Mouse (Mus musculus): ENCODE results near the gene Ap1g2.

The Ap1g2 gene

GRCm38 (mm10) chr14:55113975-55114645 is 7.7 kb upstream of the Ap1g2 start:
- peak in 1 of 2 experiments; percentile 76 for DNase-seq (ENCODE audit: low spot score in 2 of 2)

DNA sequence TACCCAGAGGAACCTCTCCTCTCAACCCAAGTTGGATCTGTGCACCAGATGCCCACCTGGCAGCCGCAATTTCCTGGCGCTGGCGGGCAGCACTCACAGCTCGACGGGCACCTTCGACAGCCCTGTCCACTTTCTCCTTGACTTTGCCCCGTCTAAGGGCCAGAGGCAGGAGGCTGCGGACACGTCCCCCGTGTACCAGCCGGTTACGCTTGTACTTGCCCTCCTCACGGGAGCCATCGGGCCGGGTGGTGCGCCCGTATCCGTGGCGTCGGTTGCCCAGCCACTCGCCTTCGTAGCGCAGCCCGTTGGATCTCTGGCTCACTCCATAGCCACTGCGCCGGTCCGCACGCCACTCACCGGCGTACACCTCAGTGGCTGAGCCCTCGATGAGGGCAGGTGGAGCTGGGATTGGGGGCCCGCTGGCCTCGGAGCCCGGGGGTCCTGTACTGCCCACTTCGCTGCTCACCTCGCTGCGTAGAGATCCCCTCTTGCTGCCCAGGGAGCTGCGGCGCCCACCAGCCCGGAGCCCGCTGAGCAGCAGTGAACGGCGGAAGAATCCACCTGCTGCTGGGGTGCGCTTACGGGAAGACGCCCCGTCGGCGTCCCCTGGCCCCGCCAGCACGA is 7.1 kb upstream of the Ap1g2 start:
- peak in 1 of 2 experiments; percentile 64 for DNase-seq (ENCODE audit: low spot score in 2 of 2)

- DNase-seq (ENCODE audit: low spot score in 2 of 2): no peak
Measured at GRCm38 (mm10) chr14:55111720-55112119, 5.3 kb upstream of the Ap1g2 start.

- no peak for DNase-seq (ENCODE audit: low spot score in 2 of 2)
Measured at GRCm38 (mm10) chr14:55110076-55110475, 3.7 kb upstream of the Ap1g2 start.

GRCm38 (mm10) chr14:55109048-55109873 is 2.9 kb upstream of the Ap1g2 start:
- DNase-seq (ENCODE audit: low spot score in 2 of 2): no peak

- DNase-seq (ENCODE audit: low spot score in 2 of 2): no peak
Measured at GRCm38 (mm10) chr14:55108202-55108870, 1.9 kb upstream of the Ap1g2 start.

- DNase-seq (ENCODE audit: low spot score in 2 of 2): no peak
Measured at GRCm38 (mm10) chr14:55106990-55107389, 597 bp upstream of the Ap1g2 start.

DNA sequence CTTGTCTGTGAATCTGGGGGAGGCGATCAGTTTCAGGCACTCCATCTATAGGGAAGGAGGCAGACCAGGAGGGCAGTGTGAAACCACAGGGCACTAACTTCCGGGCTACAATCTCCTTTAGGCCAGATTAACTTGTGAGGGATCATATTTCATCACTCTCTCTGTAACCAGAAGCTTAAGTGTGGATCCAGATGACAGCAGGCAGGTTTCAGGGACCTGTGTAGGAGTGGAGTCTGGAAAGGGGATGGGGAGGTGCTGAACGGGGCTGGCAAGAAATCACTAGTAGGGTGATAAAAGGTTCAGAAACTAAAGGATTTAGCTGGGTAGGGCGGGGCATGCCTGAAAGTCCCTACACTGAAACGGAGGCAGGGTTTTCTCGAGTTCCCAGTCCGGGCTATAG is 1.0 kb downstream of the Ap1g2 start:
- DNase-seq (ENCODE audit: low spot score in 2 of 2): no peak

DNA sequence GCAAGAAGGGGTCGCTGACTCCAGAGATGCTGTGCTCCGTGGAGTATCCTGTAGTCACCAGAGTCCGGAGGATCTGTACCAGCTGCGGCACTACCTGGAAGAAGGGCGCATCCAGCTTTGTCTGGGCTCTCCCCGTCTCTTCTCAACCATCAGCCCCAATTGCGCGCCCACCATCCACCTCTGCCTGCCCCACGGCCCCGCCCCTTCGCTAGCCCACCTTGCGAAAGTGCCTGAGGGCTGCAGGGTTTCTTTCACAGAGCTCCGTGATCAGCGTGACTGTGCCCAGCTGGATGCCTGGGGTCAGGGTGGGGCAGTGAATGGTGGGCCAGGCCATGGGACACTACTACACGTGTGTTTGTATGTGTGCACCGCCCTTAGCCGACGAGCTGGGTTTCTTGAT is 2.0 kb downstream of the Ap1g2 start:
- no peak for DNase-seq (ENCODE audit: low spot score in 2 of 2)

- DNase-seq (ENCODE audit: low spot score in 2 of 2): no peak
Measured at GRCm38 (mm10) chr14:55102253-55102785, 4.1 kb downstream of the Ap1g2 start.

DNA sequence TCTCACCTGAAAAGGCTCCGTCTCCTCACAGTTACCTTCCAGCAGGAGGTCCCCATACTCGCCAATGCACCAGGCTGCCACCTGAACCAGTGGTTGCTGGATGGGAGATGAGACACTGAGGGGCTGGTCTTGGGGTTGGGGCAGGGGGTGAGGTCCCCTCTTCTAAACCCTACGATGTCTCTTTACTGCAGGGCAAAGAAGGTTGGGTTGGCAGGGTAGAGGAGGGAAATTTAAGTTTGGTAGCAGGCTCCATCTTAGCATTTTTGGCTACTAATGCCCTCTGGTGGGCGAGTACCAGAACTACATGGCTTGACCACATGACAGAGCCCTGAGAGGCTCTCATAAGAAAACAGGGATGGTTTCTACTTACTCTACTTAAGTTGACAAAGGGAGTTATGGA is 4.8 kb downstream of the Ap1g2 start:
- peak; percentile 49 to 75 for DNase-seq (ENCODE audit: low spot score in 2 of 2)

DNA sequence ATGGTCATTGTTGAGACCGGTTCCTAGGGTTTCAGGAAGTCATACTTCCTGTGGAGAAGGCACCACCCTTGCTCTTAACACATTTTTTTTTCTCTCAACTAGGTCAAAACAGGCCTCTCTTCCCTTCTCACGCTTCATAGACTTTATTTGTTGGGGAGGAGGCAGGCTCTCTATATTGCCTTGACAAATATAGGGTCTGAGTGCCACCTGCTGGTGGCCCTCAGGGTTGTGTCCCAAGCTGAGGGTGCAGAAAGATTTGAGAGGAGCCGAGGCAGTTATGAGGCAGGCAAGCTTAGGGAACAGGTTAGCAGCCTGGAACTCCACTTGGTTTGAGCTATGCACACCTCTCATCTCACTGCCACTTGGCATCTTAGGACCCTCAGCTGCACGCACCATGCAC is 8.3 kb downstream of the Ap1g2 start:
- DNase-seq (ENCODE audit: low spot score in 2 of 2): peak; percentile 53 to 68

DNA sequence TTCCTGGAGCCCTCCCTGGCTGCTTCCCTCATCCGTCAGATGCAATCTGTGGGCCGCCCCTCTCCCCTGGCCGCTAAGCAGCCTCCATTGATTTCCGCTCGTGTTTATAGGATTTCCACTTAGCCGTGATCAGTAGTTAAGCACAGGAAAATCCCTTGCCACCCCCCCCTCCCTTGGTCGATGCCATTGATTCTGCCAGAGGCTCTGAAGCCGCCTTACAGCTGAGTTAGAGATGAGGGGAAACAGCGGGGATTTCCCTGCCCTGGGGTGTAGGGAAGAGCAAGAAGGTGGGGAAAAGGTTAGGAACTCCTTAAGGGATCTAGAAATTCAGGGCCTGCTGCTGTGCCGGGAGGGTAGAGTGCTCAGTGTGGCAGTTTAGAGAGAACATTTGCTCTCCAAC is 8.7 kb downstream of the Ap1g2 start:
- no peak for DNase-seq (ENCODE audit: low spot score in 2 of 2)

- DNase-seq (ENCODE audit: low spot score in 2 of 2): no peak
Measured at GRCm38 (mm10) chr14:55096573-55097087, 9.8 kb downstream of the Ap1g2 start.

DNA sequence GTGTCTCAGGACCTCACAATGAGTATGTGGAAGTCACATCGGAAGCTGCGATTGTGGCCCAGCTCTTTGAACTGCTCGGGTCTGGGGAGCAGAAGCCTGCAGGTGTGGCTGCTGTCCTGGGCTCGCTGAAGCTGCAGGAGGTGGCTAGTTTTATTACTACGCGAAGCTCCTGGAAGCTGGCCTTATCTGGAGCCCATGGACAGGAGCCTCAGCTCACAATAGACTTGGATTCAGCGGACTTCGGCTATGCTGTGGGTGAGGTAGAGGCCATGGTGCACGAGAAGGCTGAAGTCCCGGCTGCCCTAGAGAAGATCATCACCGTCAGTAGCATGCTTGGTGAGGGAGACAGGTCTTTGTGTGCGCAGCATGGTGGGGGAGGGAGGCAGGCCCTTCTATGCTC is 10.7 kb downstream of the Ap1g2 start:
- DNase-seq (ENCODE audit: low spot score in 2 of 2): no peak

- no peak for DNase-seq (ENCODE audit: low spot score in 2 of 2)
Measured at GRCm38 (mm10) chr14:55095263-55095662, 11.1 kb downstream of the Ap1g2 start.

DNA sequence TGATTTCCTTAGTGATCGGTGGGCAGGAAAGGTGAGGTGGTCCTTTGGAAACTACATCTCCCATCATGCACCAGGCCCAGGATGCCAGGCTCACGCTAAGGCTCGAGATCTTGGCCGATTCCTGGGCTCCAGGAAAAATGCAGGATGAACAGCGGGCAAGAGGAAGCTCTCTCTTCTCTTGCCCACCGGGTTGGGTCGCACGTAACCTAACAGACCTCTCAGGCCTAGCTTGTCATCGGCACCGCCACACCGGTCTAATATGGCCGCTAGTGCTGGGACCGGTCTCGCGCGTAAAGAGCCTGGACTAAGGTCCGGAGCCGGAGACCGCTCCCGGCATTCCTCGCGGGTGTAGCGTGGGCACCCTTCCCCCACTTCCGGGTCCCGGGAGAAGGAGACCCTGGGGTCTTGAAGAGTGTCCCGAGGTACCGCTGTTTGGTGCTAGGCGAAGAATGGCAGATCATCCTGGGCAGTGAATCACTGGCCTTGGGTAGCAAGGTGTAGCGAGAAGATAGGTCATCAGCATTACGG is 11.6 kb downstream of the Ap1g2 start, which contains the start of gene Thtpa:
TSS of gene Thtpa (plus strand) at position 81 of the 528 bp plus-strand sequence.
- DNase-seq (ENCODE audit: low spot score in 2 of 2): peak; percentile 63 to 84

DNA sequence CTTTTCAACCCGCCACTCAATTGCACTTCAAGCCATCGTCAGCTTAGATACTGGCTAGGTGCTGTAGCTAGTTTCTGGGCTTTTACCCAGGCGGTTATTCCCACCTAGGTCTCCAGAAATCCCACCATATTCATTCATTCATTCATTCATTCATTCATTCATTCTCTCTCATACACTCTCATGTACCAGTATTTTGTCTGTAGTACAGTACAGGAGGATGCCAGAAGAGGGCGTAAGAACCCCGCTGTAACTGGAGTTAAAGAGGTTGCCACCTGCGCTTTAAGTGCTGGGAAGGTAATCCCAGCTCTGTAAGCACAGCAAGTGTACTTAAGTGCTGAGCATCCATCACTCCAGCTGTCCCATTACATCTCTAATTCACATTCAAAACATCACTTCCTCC is 12.5 kb downstream of the Ap1g2 start:
- no peak for DNase-seq (ENCODE audit: low spot score in 2 of 2)

GRCm38 (mm10) chr14:55092011-55092577 is 14.3 kb downstream of the Ap1g2 start, which contains the start of gene Zfhx2:
Zfhx2 (minus strand) TSS chr14:55092324.
- DNase-seq (ENCODE audit: low spot score in 2 of 2): peak; percentile 92 to 95

DNA sequence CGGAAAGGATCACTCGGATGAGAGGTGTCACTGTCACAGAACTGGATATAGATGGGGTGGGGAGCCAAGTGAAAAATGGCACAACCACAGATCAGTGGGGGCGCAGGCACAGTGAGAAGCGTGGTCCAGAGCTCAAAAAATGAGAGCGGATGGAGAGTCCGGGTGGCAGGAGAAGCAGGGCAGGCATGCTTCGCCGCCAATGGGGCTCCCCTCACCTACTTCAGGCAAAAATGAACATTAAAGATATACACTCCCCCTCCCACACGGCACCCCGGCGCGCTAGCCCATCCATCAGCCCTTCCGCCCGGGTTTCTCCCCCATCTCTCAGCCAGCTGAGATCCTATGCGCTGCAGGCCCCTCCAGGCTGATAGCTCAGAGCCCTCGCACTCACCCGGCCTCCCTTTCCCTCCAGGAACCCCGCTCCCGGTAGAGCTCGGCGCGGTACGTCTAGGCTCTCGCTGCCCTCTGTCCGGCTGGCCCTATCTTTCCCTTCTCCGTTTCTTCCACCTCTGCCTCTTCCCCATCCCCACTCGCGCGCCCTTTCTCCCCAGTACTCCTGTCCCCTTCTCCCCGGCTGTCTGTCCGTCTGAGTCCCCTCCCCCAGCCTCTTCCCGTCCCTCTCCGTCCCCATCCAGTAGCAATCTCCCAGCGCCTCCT is 15.1 kb downstream of the Ap1g2 start:
- DNase-seq (ENCODE audit: low spot score in 2 of 2): peak in 1 of 2 experiments; percentile 73

All from spleen, postnatal 4 days (tissue).